Mouse (Mus musculus): ENCODE measurements around the gene Yeats4. TPM values are rescaled to one million over a fixed set of nuclear protein-coding genes. Genes with fewer than 3 reads are reported as not detected.

The Yeats4 gene
- polyA plus RNA-seq, 1 experiment from 2014 or later = 145 TPM

- Histone ChIP-seq H3K9me3 (ENCODE audit: control insufficient read depth, low read length) (no peaks in the 10 kb centered on the region), H3K27ac (replicated peaks; ENCODE audit: low read depth, low read length) (peak overlapping the region; percentile 99), H3K9ac (replicated peaks; ENCODE audit: low read length) (peak overlapping the region; percentile 96; the same call in 1 of the 2 replicates), H3K4me2 (ENCODE audit: low read length) (peak overlapping the region; percentile 60), H3K4me3 (replicated peaks; ENCODE audit: low read depth, low read length) (peak overlapping the region; percentile 75), H3K36me3 (ENCODE audit: control insufficient read depth, insufficient read depth, low read length) (peaks cover 34% of the 10 kb centered on the region), H3K27me3 (ENCODE audit: control insufficient read depth, insufficient read depth, low read length) (no peaks in the 10 kb centered on the region), H3K4me1 (ENCODE audit: control insufficient read depth, insufficient read depth, low read length) (peaks cover 19% of the 10 kb centered on the region)
- DNase-seq = no peak
- 0% methylated on average over 9 of the region's 9 CpGs for WGBS
- peak; percentile 49 for ATAC-seq (ENCODE audit: low FRiP score, low TSS enrichment)
Observed at GRCm38 (mm10) chr10:117223758-117224101, 577 bp downstream of the Yeats4 start.

DNA sequence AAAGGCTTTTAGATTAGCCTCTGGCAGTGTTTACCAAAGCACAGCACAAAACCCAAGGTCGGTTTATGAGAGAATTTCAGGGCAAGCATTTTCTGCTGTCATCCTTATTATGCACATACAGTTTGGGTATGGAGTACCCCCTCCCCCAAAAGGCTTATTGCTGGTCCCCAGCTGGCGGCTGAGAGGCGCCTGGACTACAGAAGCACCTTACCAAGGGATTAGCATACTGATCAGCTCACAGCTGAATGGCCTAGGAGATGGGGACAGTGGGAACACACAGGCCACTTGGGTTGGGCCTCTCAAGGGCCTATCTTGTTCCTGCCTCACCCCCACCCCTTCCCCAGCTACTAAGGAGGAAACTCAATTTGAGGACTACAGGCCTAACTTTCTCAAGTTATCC is 1.5 kb downstream of the Yeats4 start:
- 9% methylated on average over 3 of the region's 3 CpGs for WGBS
- peak overlapping the region; percentile 60 for H3K4me2 ChIP-seq (ENCODE audit: low read length)
- H3K27me3 ChIP-seq (ENCODE audit: control insufficient read depth, insufficient read depth, low read length) = no peaks in the 10 kb centered on the region
- ATAC-seq (ENCODE audit: low FRiP score, low TSS enrichment) (peak; percentile 49; the same call in 1 of the 2 replicates), DNase-seq (peak; percentile 72)
- no peaks in the 10 kb centered on the region for H3K9me3 ChIP-seq (ENCODE audit: control insufficient read depth, low read length)
- H3K36me3 ChIP-seq (ENCODE audit: control insufficient read depth, insufficient read depth, low read length) = peaks cover 43% of the 10 kb centered on the region
- H3K9ac ChIP-seq (replicated peaks; ENCODE audit: low read length) = peak overlapping the region; percentile 9; the same call in 1 of the 2 replicates
- H3K4me1 ChIP-seq (ENCODE audit: control insufficient read depth, insufficient read depth, low read length) = peaks cover 19% of the 10 kb centered on the region
- peak overlapping the region; percentile 75 for H3K4me3 ChIP-seq (replicated peaks; ENCODE audit: low read depth, low read length)
- H3K27ac ChIP-seq (replicated peaks; ENCODE audit: low read depth, low read length) = peak overlapping the region; percentile 50

- ATAC-seq (ENCODE audit: low FRiP score, low TSS enrichment) (no peak), DNase-seq (no peak)
- peaks cover 81% of the 10 kb centered on the region for H3K36me3 ChIP-seq (ENCODE audit: control insufficient read depth, insufficient read depth, low read length)
- H3K27ac ChIP-seq (replicated peaks; ENCODE audit: low read depth, low read length) = no peak overlapping the region
- H3K9me3 ChIP-seq (ENCODE audit: control insufficient read depth, low read length) = no peaks in the 10 kb centered on the region
- no peak overlapping the region for H3K9ac ChIP-seq (replicated peaks; ENCODE audit: low read length)
- H3K27me3 ChIP-seq (ENCODE audit: control insufficient read depth, insufficient read depth, low read length) = no peaks in the 10 kb centered on the region
- peaks cover 11% of the 10 kb centered on the region for H3K4me1 ChIP-seq (ENCODE audit: control insufficient read depth, insufficient read depth, low read length)
- 95% methylated on average over 8 of the region's 8 CpGs for WGBS
- no peak overlapping the region for H3K4me2 ChIP-seq (ENCODE audit: low read length)
- H3K4me3 ChIP-seq (replicated peaks; ENCODE audit: low read depth, low read length) = no peak overlapping the region
Observed at GRCm38 (mm10) chr10:117218351-117218750, 6.0 kb downstream of the Yeats4 start.

- no peaks in the 10 kb centered on the region for H3K9me3 ChIP-seq (ENCODE audit: control insufficient read depth, low read length)
- H3K27me3 ChIP-seq (ENCODE audit: control insufficient read depth, insufficient read depth, low read length) = no peaks in the 10 kb centered on the region
- no peak overlapping the region for H3K4me2 ChIP-seq (ENCODE audit: low read length)
- peaks cover 87% of the 10 kb centered on the region for H3K36me3 ChIP-seq (ENCODE audit: control insufficient read depth, insufficient read depth, low read length)
- 85% methylated on average over 20 of the region's 20 CpGs for WGBS
- no peak overlapping the region for H3K9ac ChIP-seq (replicated peaks; ENCODE audit: low read length)
- H3K4me3 ChIP-seq (replicated peaks; ENCODE audit: low read depth, low read length) = no peak overlapping the region
- no peak for DNase-seq
- H3K27ac ChIP-seq (replicated peaks; ENCODE audit: low read depth, low read length) = no peak overlapping the region
- H3K4me1 ChIP-seq (ENCODE audit: control insufficient read depth, insufficient read depth, low read length) = 0 out of 2 replicates have a peak, but pooled peaks cover 2% of the 10 kb centered on the region
- ATAC-seq (ENCODE audit: low FRiP score, low TSS enrichment) = no peak; the same call in 1 of the 2 replicates
Observed at GRCm38 (mm10) chr10:117217246-117217840, 7.0 kb downstream of the Yeats4 start.

DNA sequence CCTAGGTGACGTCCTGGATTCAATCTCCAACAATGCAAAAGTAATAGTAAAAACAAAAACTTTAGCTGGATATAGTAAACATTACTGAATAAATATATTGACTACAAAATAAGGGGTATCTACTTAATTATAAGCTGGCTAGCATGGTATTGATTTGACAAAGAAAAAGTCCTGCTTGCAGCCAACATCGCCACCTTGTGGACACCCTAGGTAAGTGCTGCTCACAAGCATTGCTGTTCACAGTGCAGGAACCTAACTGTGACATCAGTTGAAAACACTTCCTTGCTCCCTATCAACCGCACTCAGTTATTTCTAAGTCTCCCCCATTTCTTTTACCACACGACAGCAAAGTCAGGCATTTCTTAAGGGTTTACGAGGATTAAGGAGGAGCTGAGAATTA is 7.5 kb downstream of the Yeats4 start:
- H3K4me1 ChIP-seq (ENCODE audit: control insufficient read depth, insufficient read depth, low read length) = no peaks in the 10 kb centered on the region
- no peaks in the 10 kb centered on the region for H3K9me3 ChIP-seq (ENCODE audit: control insufficient read depth, low read length)
- peaks cover 83% of the 10 kb centered on the region for H3K36me3 ChIP-seq (ENCODE audit: control insufficient read depth, insufficient read depth, low read length)
- DNase-seq (peak; percentile 71), ATAC-seq (ENCODE audit: low FRiP score, low TSS enrichment) (no peak)
- no peaks in the 10 kb centered on the region for H3K27me3 ChIP-seq (ENCODE audit: control insufficient read depth, insufficient read depth, low read length)
- H3K4me2 ChIP-seq (ENCODE audit: low read length) = no peak overlapping the region
- H3K9ac ChIP-seq (replicated peaks; ENCODE audit: low read length) = no peak overlapping the region
- WGBS = 69% methylated on average over 5 of the region's 5 CpGs
- no peak overlapping the region for H3K4me3 ChIP-seq (replicated peaks; ENCODE audit: low read depth, low read length)
- no peak overlapping the region for H3K27ac ChIP-seq (replicated peaks; ENCODE audit: low read depth, low read length)

- no peak overlapping the region for H3K4me3 ChIP-seq (replicated peaks; ENCODE audit: low read depth, low read length)
- no peaks in the 10 kb centered on the region for H3K9me3 ChIP-seq (ENCODE audit: control insufficient read depth, low read length)
- WGBS = 99% methylated on average over 9 of the region's 9 CpGs
- H3K27me3 ChIP-seq (ENCODE audit: control insufficient read depth, insufficient read depth, low read length) = no peaks in the 10 kb centered on the region
- no peak overlapping the region for H3K4me2 ChIP-seq (ENCODE audit: low read length)
- no peak overlapping the region for H3K27ac ChIP-seq (replicated peaks; ENCODE audit: low read depth, low read length)
- DNase-seq = no peak
- H3K9ac ChIP-seq (replicated peaks; ENCODE audit: low read length) = no peak overlapping the region
- H3K36me3 ChIP-seq (ENCODE audit: control insufficient read depth, insufficient read depth, low read length) = peaks cover 77% of the 10 kb centered on the region
- no peaks in the 10 kb centered on the region for H3K4me1 ChIP-seq (ENCODE audit: control insufficient read depth, insufficient read depth, low read length)
- no peak for ATAC-seq (ENCODE audit: low FRiP score, low TSS enrichment)
Observed at GRCm38 (mm10) chr10:117216132-117216495, 8.2 kb downstream of the Yeats4 start.

DNA sequence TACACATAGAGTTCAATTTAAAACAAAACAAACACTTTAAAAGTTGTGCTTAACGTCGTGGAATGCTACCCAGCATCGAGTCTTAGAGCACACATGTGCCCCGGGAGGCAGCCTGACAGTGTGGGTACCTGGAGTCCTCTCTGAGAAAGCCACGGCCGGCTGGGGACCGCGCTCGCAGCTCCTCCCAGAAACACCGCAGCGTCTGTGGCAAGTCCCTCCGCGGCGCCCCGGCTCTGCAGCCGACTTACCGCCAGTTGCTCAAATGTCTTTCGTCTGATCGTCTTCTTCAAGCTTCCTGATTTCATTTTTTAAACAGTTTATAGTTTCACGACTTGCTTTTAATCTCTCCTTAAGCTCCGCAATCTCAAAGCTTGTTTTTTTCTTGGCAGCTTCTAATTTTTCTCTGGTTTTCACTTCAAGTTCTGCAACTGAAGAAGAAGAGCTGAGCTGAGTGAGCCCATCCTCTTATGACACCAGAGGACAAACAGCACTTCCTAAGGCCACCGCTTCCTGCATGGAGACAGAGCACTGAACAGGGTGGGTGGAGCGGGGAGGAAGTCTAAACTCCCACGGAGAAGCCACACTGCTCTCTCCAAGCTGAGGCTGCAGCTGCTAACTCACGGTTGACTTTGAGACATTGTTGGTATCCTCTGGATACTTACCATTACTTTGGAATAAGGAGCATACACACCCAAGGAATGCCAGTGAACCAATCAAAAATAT is 8.7 kb downstream of the Yeats4 start:
- no peaks in the 10 kb centered on the region for H3K9me3 ChIP-seq (ENCODE audit: control insufficient read depth, low read length)
- no peak overlapping the region for H3K9ac ChIP-seq (replicated peaks; ENCODE audit: low read length)
- H3K4me1 ChIP-seq (ENCODE audit: control insufficient read depth, insufficient read depth, low read length) = no peaks in the 10 kb centered on the region
- no peaks in the 10 kb centered on the region for H3K27me3 ChIP-seq (ENCODE audit: control insufficient read depth, insufficient read depth, low read length)
- H3K4me2 ChIP-seq (ENCODE audit: low read length) = no peak overlapping the region
- no peak for DNase-seq
- WGBS = 96% methylated on average over 25 of the region's 25 CpGs
- H3K36me3 ChIP-seq (ENCODE audit: control insufficient read depth, insufficient read depth, low read length) = peaks cover 72% of the 10 kb centered on the region
- ATAC-seq (ENCODE audit: low FRiP score, low TSS enrichment) = no peak
- H3K27ac ChIP-seq (replicated peaks; ENCODE audit: low read depth, low read length) = no peak overlapping the region
- no peak overlapping the region for H3K4me3 ChIP-seq (replicated peaks; ENCODE audit: low read depth, low read length)

DNA sequence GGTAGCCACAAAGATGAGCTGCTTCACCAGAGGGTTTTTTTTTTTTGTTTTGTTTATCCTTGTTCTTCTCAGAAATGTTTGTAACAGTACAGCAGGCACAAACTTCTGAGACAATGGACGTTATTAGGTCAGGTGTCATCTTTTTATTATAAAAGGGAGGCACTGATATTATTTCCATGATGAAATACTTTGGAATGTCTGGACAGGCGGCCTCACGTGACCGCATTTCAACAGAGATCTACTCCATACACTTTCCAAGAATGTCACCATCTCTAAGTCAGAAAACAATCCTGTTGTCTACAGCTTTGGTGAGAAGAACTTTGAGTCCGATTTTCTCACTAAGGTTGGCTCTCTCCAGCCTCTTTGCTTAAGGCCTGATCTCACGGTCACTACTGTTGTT is 13.3 kb downstream of the Yeats4 start:
- Histone ChIP-seq H3K27me3 (ENCODE audit: control insufficient read depth, insufficient read depth, low read length) (no peaks in the 10 kb centered on the region), H3K4me3 (replicated peaks; ENCODE audit: low read depth, low read length) (no peak overlapping the region), H3K4me1 (ENCODE audit: control insufficient read depth, insufficient read depth, low read length) (no peaks in the 10 kb centered on the region), H3K36me3 (ENCODE audit: control insufficient read depth, insufficient read depth, low read length) (peaks cover 29% of the 10 kb centered on the region), H3K27ac (replicated peaks; ENCODE audit: low read depth, low read length) (no peak overlapping the region), H3K9me3 (ENCODE audit: control insufficient read depth, low read length) (no peaks in the 10 kb centered on the region), H3K4me2 (ENCODE audit: low read length) (no peak overlapping the region), H3K9ac (replicated peaks; ENCODE audit: low read length) (no peak overlapping the region)
- 92% methylated on average over 6 of the region's 6 CpGs for WGBS
- no peak for ATAC-seq (ENCODE audit: low FRiP score, low TSS enrichment)
- no peak for DNase-seq

DNA sequence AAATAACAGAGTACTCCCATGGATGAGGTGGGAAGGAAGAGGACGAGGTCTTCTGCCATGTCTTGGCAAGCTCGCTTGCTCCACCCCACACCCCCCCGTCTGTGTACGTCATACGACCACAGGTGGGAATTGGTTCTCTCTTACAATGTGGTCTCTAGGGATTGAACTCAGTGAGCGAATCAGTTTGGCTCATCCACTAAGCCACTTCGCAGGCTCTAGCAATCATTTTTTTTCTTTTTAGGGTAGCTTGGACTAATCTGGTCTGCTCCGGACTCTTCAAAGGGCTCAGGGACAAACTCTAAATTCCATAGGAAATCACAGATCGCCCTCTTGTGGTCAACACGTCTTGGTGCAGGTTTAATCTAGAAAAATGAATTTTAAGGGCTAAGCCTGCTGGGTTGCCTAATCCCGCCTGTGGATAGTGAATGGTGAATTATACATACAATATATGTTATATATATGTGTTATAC is 14.8 kb downstream of the Yeats4 start:
- DNase-seq = peak; percentile 92
- H3K9ac ChIP-seq (replicated peaks; ENCODE audit: low read length) = no peak overlapping the region; the same call in 1 of the 2 replicates
- H3K9me3 ChIP-seq (ENCODE audit: control insufficient read depth, low read length) = no peaks in the 10 kb centered on the region

More for the DNA sequence above, 14.8 kb downstream of the Yeats4 start:
- Histone ChIP-seq H3K4me3 (replicated peaks; ENCODE audit: low read depth, low read length) (no peak overlapping the region; the same call in 1 of the 2 replicates), H3K27ac (replicated peaks; ENCODE audit: low read depth, low read length) (no peak overlapping the region), H3K36me3 (ENCODE audit: control insufficient read depth, insufficient read depth, low read length) (peaks cover 14% of the 10 kb centered on the region), H3K4me2 (ENCODE audit: low read length) (peak overlapping the region; percentile 51), H3K27me3 (ENCODE audit: control insufficient read depth, insufficient read depth, low read length) (no peaks in the 10 kb centered on the region), H3K4me1 (ENCODE audit: control insufficient read depth, insufficient read depth, low read length) (no peaks in the 10 kb centered on the region)
- WGBS = 14% methylated on average over 11 of the region's 11 CpGs
- peak; percentile 71; the same call in 1 of the 2 replicates for ATAC-seq (ENCODE audit: low FRiP score, low TSS enrichment)

Data from midbrain, embryonic 14.5 days (tissue).